Mouse (Mus musculus) C2C12 (cell line): Measurements from ENCODE around the gene Rmnd5a.

Source experiments
- CEBPB ChIP-seq: IDR thresholded peaks from one replicate; pipeline ENCODE4 v1.6.1; 2011; ENCODE audit warnings: low read depth, mild to moderate bottlenecking, control low read depth, moderate library complexity
- CTCF ChIP-seq: IDR thresholded peaks from one replicate; pipeline ENCODE4 v1.5.1; 2011; ENCODE audit not compliant: control insufficient read depth, insufficient read depth, insufficient read length
- MAX ChIP-seq: IDR thresholded peaks from one replicate; pipeline ENCODE4 v1.6.1; 2011; ENCODE audit warnings: mild to moderate bottlenecking, control low read depth
- MYOD1 ChIP-seq: IDR thresholded peaks from one replicate; pipeline ENCODE4 v1.6.1; 2011; ENCODE audit warnings: low read depth; ENCODE audit not compliant: control insufficient read depth, insufficient read length
- MYOG ChIP-seq: IDR thresholded peaks from one replicate; pipeline ENCODE4 v1.6.1; 2011; ENCODE audit not compliant: control insufficient read depth, insufficient read length; ENCODE audit errors: extremely low read depth
- USF1 ChIP-seq: IDR thresholded peaks from one replicate; pipeline ENCODE4 v1.6.1; 2011; ENCODE audit warnings: low read depth, mild to moderate bottlenecking, control low read depth, moderate library complexity

- no peak for TF ChIP-seq CTCF
- no peak for TF ChIP-seq CEBPB
- TF ChIP-seq MAX: no peak
- TF ChIP-seq MYOG: no peak
- TF ChIP-seq USF1: no peak
- TF ChIP-seq MYOD1: no peak
These were observed 31.5 kb upstream of the Rmnd5a start for GRCm38 (mm10) chr6:71471830-71472520.
